Comparison of ENCODE assay signal across 7 mouse cellular contexts in the genomic region with DNA sequence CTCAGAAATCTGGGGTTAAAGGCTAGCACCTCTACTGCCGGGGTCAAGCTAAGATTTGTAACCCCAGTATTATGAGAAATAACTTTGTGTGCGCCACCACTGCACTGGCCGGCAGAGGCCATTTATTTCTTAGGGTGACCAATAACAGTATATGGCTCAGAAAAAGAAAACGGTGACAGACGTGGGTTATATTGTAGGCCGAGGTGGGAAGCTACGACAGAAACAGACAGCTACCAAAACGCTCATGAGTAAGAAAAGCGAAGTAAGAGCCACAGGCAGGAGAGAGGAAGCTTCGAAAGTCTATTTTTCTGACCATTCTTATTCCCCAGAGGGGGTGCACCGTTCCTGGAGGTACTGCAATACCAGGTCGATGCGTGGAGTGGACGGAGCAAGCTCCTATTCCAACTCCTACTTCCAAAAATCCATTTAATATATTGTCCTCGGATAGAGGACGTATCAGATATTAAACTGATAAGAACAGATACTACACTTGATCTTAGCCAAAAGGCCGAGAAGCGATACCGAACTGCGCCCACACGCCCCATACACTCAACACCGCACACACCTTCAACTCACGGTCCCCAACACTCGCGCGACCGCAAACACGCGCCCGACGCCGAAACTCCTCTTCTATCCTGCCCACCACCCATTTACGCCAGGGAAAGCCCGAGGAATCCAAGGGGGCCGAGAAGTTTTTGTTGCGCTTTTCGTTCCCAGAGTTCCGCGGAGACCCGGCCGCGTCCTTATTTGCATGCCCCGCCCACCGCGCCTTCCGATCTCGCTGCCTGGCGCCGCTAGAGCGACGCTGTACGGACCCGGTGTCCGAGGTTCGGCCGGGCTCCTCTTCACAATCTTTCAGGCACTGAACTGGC. TPM values are rescaled to one million over a fixed set of nuclear protein-coding genes. Genes with fewer than 3 reads are reported as not detected.
DNase-seq lines count a peak whose midpoint lies in the region; ATAC-seq and TF ChIP-seq lines count a peak whose summit lies in the region.
"Not testable (repeated sequence)": the region's sequence is repeated elsewhere in the genome, so short reads cannot be mapped to it uniquely, and the experiment has no call there.

No protein-coding gene starts in this region.

- H3K27me3 ChIP-seq in embryonic facial prominence, embryonic 15.5 days; kidney, adult 2 months (replicated peaks; ENCODE audit: control insufficient read depth, insufficient read depth, low read length); limb, embryonic 12.5 days; midbrain, embryonic 12.5 days: not testable (repeated sequence)

- peak; percentile 91 for DNase-seq in brain, adult 2 months (ENCODE audit: low read depth, low spot score)
- peak; percentile 60 for DNase-seq in heart, adult 8-10 months (ENCODE audit: low spot score)
- DNase-seq in kidney, adult 2 months, result peak; percentile 75
- DNase-seq in skeletal muscle tissue, adult 2 months (ENCODE audit: low read depth, low spot score), result peak; percentile 89

- peak; percentile 87 for ATAC-seq in embryonic facial prominence, embryonic 15.5 days (ENCODE audit: insufficient number of reproducible peaks, low FRiP score, low TSS enrichment, low read depth)
- ATAC-seq in limb, embryonic 12.5 days (ENCODE audit: insufficient number of reproducible peaks, insufficient read depth, low FRiP score, low TSS enrichment, low read depth), result peak; percentile 87
- peak; percentile 81 for ATAC-seq in midbrain, embryonic 12.5 days (ENCODE audit: low FRiP score, low read depth)

- H3K9ac ChIP-seq in embryonic facial prominence, embryonic 15.5 days, result not testable (repeated sequence)
- H3K9ac ChIP-seq in limb, embryonic 12.5 days (replicated peaks), result peak overlapping the region; percentile 47; the same call in 1 of the 2 replicates
- peak overlapping the region; percentile 56 for H3K9ac ChIP-seq in midbrain, embryonic 12.5 days (replicated peaks)

- peak overlapping the region; percentile 94 for H3K27ac ChIP-seq in embryonic facial prominence, embryonic 15.5 days (replicated peaks)
- peak overlapping the region; percentile 96 for H3K27ac ChIP-seq in kidney, adult 2 months (ENCODE audit: insufficient read depth, low read depth, low read length)
- peak overlapping the region; percentile 92 for H3K27ac ChIP-seq in limb, embryonic 12.5 days
- H3K27ac ChIP-seq in midbrain, embryonic 12.5 days (replicated peaks), result peak overlapping the region; percentile 90

- peak overlapping the region; percentile 39 for H3K4me3 ChIP-seq in embryonic facial prominence, embryonic 15.5 days (replicated peaks)
- H3K4me3 ChIP-seq in kidney, adult 2 months (ENCODE audit: insufficient read depth, low read depth, low read length), result peak overlapping the region; percentile 35
- peak overlapping the region; percentile 27 for H3K4me3 ChIP-seq in limb, embryonic 12.5 days (replicated peaks)
- peak overlapping the region; percentile 29 for H3K4me3 ChIP-seq in midbrain, embryonic 12.5 days

- 0% methylated on average over 43 of the region's 56 CpGs for WGBS in embryonic facial prominence, embryonic 15.5 days
- under 1% methylated on average over 44 of the region's 56 CpGs for WGBS in kidney, adult 2 months
- under 1% methylated on average over 43 of the region's 56 CpGs for WGBS in limb, embryonic 12.5 days
- under 1% methylated on average over 42 of the region's 56 CpGs for WGBS in midbrain, embryonic 12.5 days

- not testable (repeated sequence) for TF ChIP-seq CTCF in kidney, adult 2 months (conservative IDR thresholded peaks at IDR 0.05; ENCODE audit: insufficient read depth, insufficient read length, low read depth, low read length)

- H3K4me2 ChIP-seq in embryonic facial prominence, embryonic 15.5 days (replicated peaks), result peak overlapping the region; percentile 45
- H3K4me2 ChIP-seq in limb, embryonic 12.5 days, result peak overlapping the region; percentile 52
- peak overlapping the region; percentile 44 for H3K4me2 ChIP-seq in midbrain, embryonic 12.5 days (replicated peaks)

- not testable (repeated sequence) for H3K9me3 ChIP-seq in embryonic facial prominence, embryonic 15.5 days (replicated peaks); limb, embryonic 12.5 days; midbrain, embryonic 12.5 days

- H3K36me3 ChIP-seq in embryonic facial prominence, embryonic 15.5 days; kidney, adult 2 months (ENCODE audit: control insufficient read depth, insufficient read depth, low read length); limb, embryonic 12.5 days; midbrain, embryonic 12.5 days: not testable (repeated sequence)

- TF ChIP-seq POLR2A in kidney, adult 2 months (IDR thresholded peaks at IDR 0.05; ENCODE audit: low read depth, low read length), result not testable (repeated sequence)

- H3K4me1 ChIP-seq in embryonic facial prominence, embryonic 15.5 days; kidney, adult 2 months (ENCODE audit: control insufficient read depth, insufficient read depth, low read length); limb, embryonic 12.5 days (replicated peaks); midbrain, embryonic 12.5 days: not testable (repeated sequence)

RNA-seq across cellular contexts. Expression of a gene that starts 18.7 kb away (rescaled TPM):
- polyA plus RNA-seq in embryonic facial prominence, embryonic 15.5 days (2015; fragmentation: Nextera tagmentation; extraction: Ambion mirVana), result 51.1 and 54.6 TPM in 2 replicates
- 10 to 100 TPM; 47.9 to 60.0 (median 55.8) TPM for total RNA-seq in heart, adult 8-10 months (2022)
- polyA plus RNA-seq in kidney, adult 2 months (2012; rRNA removed), result 41.0 and 45.7 TPM in 2 replicates
- polyA plus RNA-seq in limb, embryonic 12.5 days (2016; fragmentation: Nextera tagmentation; extraction: Ambion mirVana), result 37.0 and 37.8 TPM in 2 replicates
- 41.9 and 48.9 TPM in 2 replicates for polyA plus RNA-seq in midbrain, embryonic 12.5 days (2016; fragmentation: Nextera tagmentation; extraction: Ambion mirVana)

RNA-seq across cellular contexts. Expression of a gene that starts 19.7 kb away (rescaled TPM):
- polyA plus RNA-seq in embryonic facial prominence, embryonic 15.5 days (2015; fragmentation: Nextera tagmentation; extraction: Ambion mirVana), result 6.0 and 6.9 TPM in 2 replicates
- 10 to 100 TPM; 21.1 to 30.1 (median 27.0) TPM for total RNA-seq in heart, adult 8-10 months (2022)
- 23.1 and 27.2 TPM in 2 replicates for polyA plus RNA-seq in kidney, adult 2 months (2012; rRNA removed)
- 1.7 and 2.5 TPM in 2 replicates for polyA plus RNA-seq in limb, embryonic 12.5 days (2016; fragmentation: Nextera tagmentation; extraction: Ambion mirVana)
- 6.5 and 8.4 TPM in 2 replicates for polyA plus RNA-seq in midbrain, embryonic 12.5 days (2016; fragmentation: Nextera tagmentation; extraction: Ambion mirVana)

RNA-seq across cellular contexts. Expression of a gene that starts 46.6 kb away (rescaled TPM):
- polyA plus RNA-seq in embryonic facial prominence, embryonic 15.5 days (2015; fragmentation: Nextera tagmentation; extraction: Ambion mirVana), result not detected in 2 replicates
- not detected for total RNA-seq in heart, adult 8-10 months (2022)
- not detected in 2 replicates for polyA plus RNA-seq in kidney, adult 2 months (2012; rRNA removed)
- not detected in 2 replicates for polyA plus RNA-seq in limb, embryonic 12.5 days (2016; fragmentation: Nextera tagmentation; extraction: Ambion mirVana)
- not detected in 2 replicates for polyA plus RNA-seq in midbrain, embryonic 12.5 days (2016; fragmentation: Nextera tagmentation; extraction: Ambion mirVana)

Comparison
In these comparisons a context has a peak if more than half of its experiments do, and no peak if none do; other contexts are left out.
1. Peak in every context shown above with its lines: DNase-seq, ATAC-seq, H3K4me3 ChIP-seq and H3K27ac ChIP-seq.